ENCODE assay signal across 8 mouse cellular contexts in the genomic region with DNA sequence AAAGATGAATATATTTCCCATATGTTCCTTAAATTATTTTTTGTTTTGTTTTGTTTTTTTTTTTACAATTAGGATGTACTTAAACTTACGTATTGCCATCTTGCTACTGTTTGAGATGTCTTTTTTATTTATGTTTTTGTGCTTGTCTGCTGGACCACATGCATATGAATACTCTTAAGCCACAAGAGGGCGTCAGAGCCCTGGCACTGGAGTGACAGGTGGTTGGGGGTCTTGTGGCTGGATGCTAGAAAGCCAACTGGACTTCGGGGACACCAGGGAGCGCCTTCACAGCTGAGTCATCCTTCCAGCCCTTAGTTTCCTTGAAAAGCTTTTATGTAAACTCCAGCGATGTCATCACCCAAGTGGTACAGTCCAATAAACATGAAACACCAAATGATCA. TPM values are rescaled to one million over a fixed set of nuclear protein-coding genes. Genes with fewer than 3 reads are reported as not detected.
DNase-seq lines count a peak whose midpoint lies in the region; ATAC-seq and TF ChIP-seq lines count a peak whose summit lies in the region.

No protein-coding gene starts in this region.

- H3K79me2 ChIP-seq in heart, adult 2 months (replicated peaks; ENCODE audit: control insufficient read depth, insufficient read depth, low read length), result peaks cover 2% of the 10 kb centered on the region; the same call in 1 of the 2 replicates
- H3K79me2 ChIP-seq in myocyte (ENCODE audit: control insufficient read depth, insufficient read depth), result peaks cover 15% of the 10 kb centered on the region

- H3K27me3 ChIP-seq in heart, adult 2 months (ENCODE audit: control insufficient read depth, insufficient read depth, low read length), result no peaks in the 10 kb centered on the region
- no peaks in the 10 kb centered on the region for H3K27me3 ChIP-seq in midbrain, embryonic 10.5 days (ENCODE audit: low read depth, poor library complexity, severe bottlenecking)
- H3K27me3 ChIP-seq in midbrain, embryonic 13.5 days, result no peaks in the 10 kb centered on the region
- no peaks in the 10 kb centered on the region for H3K27me3 ChIP-seq in myocyte (ENCODE audit: control insufficient read depth, insufficient read depth, insufficient read length)

- H3K9ac ChIP-seq in heart, adult 2 months (ENCODE audit: low read depth, low read length), result no peak overlapping the region
- no peak overlapping the region for H3K9ac ChIP-seq in midbrain, embryonic 13.5 days (replicated peaks)

- intact Hi-C loops in heart, adult 2 months (cut with DNase I), result no loop called here
- intact Hi-C loops in heart, postnatal 36 days (cut with DNase I), result no loop called here

- no peak for ATAC-seq in midbrain, embryonic 13.5 days
- ATAC-seq in activated CD4-positive, CD25-positive, alpha-beta regulatory T cell, adult 4 months, result no peak

- H3K4me2 ChIP-seq in midbrain, embryonic 13.5 days (replicated peaks), result no peak overlapping the region
- H3K4me2 ChIP-seq in myocyte (ENCODE audit: low read depth), result no peak overlapping the region

- H3K27ac ChIP-seq in heart, adult 2 months, result no peak overlapping the region
- H3K27ac ChIP-seq in midbrain, embryonic 10.5 days (replicated peaks), result no peak overlapping the region
- H3K27ac ChIP-seq in midbrain, embryonic 13.5 days, result no peak overlapping the region

- no peak for TF ChIP-seq EP300 in heart, adult 2 months (IDR thresholded peaks at IDR 0.05; ENCODE audit: insufficient read depth, low read depth, low read length)

- H3K9me3 ChIP-seq in midbrain, embryonic 10.5 days (replicated peaks), result no peaks in the 10 kb centered on the region
- no peaks in the 10 kb centered on the region for H3K9me3 ChIP-seq in midbrain, embryonic 13.5 days

- TF ChIP-seq POLR2A in heart, adult 2 months (IDR thresholded peaks at IDR 0.05; ENCODE audit: insufficient read depth, low read depth, low read length), result no peak
- no peak for TF ChIP-seq POLR2A in myocyte (IDR thresholded peaks at IDR 0.05; ENCODE audit: insufficient read length, low read depth)

- no peak overlapping the region for H3K4me3 ChIP-seq in heart, adult 2 months
- H3K4me3 ChIP-seq in midbrain, embryonic 10.5 days, result no peak overlapping the region
- H3K4me3 ChIP-seq in midbrain, embryonic 13.5 days (replicated peaks), result no peak overlapping the region
- no peak overlapping the region for H3K4me3 ChIP-seq in myocyte

- WGBS in heart, adult 2 months, result 63% methylated on average over 5 of the region's 5 CpGs
- 53% methylated on average over 5 of the region's 5 CpGs for WGBS in midbrain, embryonic 10.5 days
- WGBS in midbrain, embryonic 13.5 days, result 57% methylated on average over 5 of the region's 5 CpGs

- H3K36me3 ChIP-seq in heart, adult 2 months (ENCODE audit: control insufficient read depth, insufficient read depth, low read length), result peaks cover 5% of the 10 kb centered on the region
- peaks cover 65% of the 10 kb centered on the region for H3K36me3 ChIP-seq in midbrain, embryonic 10.5 days
- H3K36me3 ChIP-seq in midbrain, embryonic 13.5 days, result peaks cover 46% of the 10 kb centered on the region
- H3K36me3 ChIP-seq in myocyte (ENCODE audit: control insufficient read depth, insufficient read depth), result peaks cover 78% of the 10 kb centered on the region

- no peak overlapping the region for H3ac ChIP-seq in myocyte (ENCODE audit: control insufficient read depth, insufficient read length)

- TF ChIP-seq CTCF in heart, adult 2 months (IDR thresholded peaks at IDR 0.05), result peak; percentile 54

- no peak for DNase-seq in heart, adult 2 months
- DNase-seq in heart, postnatal 36 days, result no peak
- DNase-seq in midbrain, embryonic 10.5 days (ENCODE audit: low spot score), result peak; percentile 20
- peak; percentile 26 for DNase-seq in ZHBTc4 (ENCODE audit: low read depth, low spot score)
- DNase-seq in spleen, adult 18-20 months, result no peak

- H3K4me1 ChIP-seq in heart, adult 2 months (ENCODE audit: control insufficient read depth, insufficient read depth, low read length), result 0 out of 2 replicates have a peak, but pooled peaks cover 2% of the 10 kb centered on the region
- H3K4me1 ChIP-seq in midbrain, embryonic 10.5 days, result peaks cover 15% of the 10 kb centered on the region
- H3K4me1 ChIP-seq in midbrain, embryonic 13.5 days (replicated peaks), result no peaks in the 10 kb centered on the region

TF ChIP-seq in myocyte, 11 proteins besides CTCF, POLR2A, EP300 and RAD21:
- TF ChIP-seq MYOG (IDR thresholded peaks at IDR 0.05; ENCODE audit: control insufficient read depth in 1 of 3, insufficient read depth in 1 of 3, insufficient read length in 2 of 3, low read depth in 2 of 3) (peak in 2 of 3 experiments; percentile 31 to 74), MYOD1 (IDR thresholded peaks at IDR 0.05; ENCODE audit: control insufficient read depth in 1 of 3, insufficient read length in 2 of 3, low read depth in 2 of 3) (peak in 2 of 3 experiments; percentile 78), TCF12 (IDR thresholded peaks at IDR 0.05; ENCODE audit: insufficient read depth, poor library complexity, severe bottlenecking) (no peak), CEBPB (IDR thresholded peaks at IDR 0.05; ENCODE audit: insufficient read depth, poor library complexity, severe bottlenecking) (no peak), USF1 (IDR thresholded peaks at IDR 0.05; ENCODE audit: low read depth) (no peak), REST (IDR thresholded peaks at IDR 0.05; ENCODE audit: insufficient read depth, insufficient read length) (no peak), TCF3 (IDR thresholded peaks at IDR 0.05; ENCODE audit: insufficient read length, low read depth) (no peak)

RNA-seq across cellular contexts. Expression of gene Ccdc186, which starts 13.2 kb away (rescaled TPM):
- total RNA-seq in heart, adult 2 months (2021), result 10 to 100 TPM; 24.9 to 28.6 TPM
- polyA plus RNA-seq in heart, adult 2 months (2012; rRNA removed), result 5.0 and 7.9 TPM in 2 replicates
- 10 to 100 TPM; 26.8 to 28.8 TPM for total RNA-seq in heart, postnatal 36 days (2021)
- polyA plus RNA-seq in midbrain, embryonic 10.5 days (2016; fragmentation: Nextera tagmentation; extraction: Ambion mirVana), result 15.4 and 17.6 TPM in 2 replicates
- 28.8 and 29.1 TPM in 2 replicates for polyA plus RNA-seq in midbrain, embryonic 13.5 days (2015; fragmentation: Nextera tagmentation; extraction: Ambion mirVana)
- polyA plus RNA-seq in myocyte (2012; fragmentation: generic; extraction: Trizol), result 5.5 TPM
- polyA plus RNA-seq in activated CD4-positive, CD25-positive, alpha-beta regulatory T cell, adult 4 months (2017; shearing (Covaris generic)), result 10 to 100 TPM in 1 of 2 experiments, 1 to 10 TPM in 1; 9.0 to 10.4 TPM

RNA-seq across cellular contexts. Expression of gene Tdrd1, which starts 17.2 kb away (rescaled TPM):
- total RNA-seq in heart, adult 2 months (2021), result not detected
- 0.02 and 0.06 TPM in 2 replicates for polyA plus RNA-seq in heart, adult 2 months (2012; rRNA removed)
- total RNA-seq in heart, postnatal 36 days (2021), result not detected
- 0.32 TPM in 2 replicates for polyA plus RNA-seq in midbrain, embryonic 10.5 days (2016; fragmentation: Nextera tagmentation; extraction: Ambion mirVana)
- 0.42 and 0.62 TPM in 2 replicates for polyA plus RNA-seq in midbrain, embryonic 13.5 days (2015; fragmentation: Nextera tagmentation; extraction: Ambion mirVana)
- polyA plus RNA-seq in myocyte (2012; fragmentation: generic; extraction: Trizol), result not detected
- polyA plus RNA-seq in activated CD4-positive, CD25-positive, alpha-beta regulatory T cell, adult 4 months (2017; shearing (Covaris generic)), result not detected

Comparison
In these comparisons a context has a peak if more than half of its experiments do, and no peak if none do; other contexts are left out.
1. DNase-seq: peak in midbrain, embryonic 10.5 days (single experiment) and ZHBTc4 (single experiment); none in heart, adult 2 months (0 of 2), heart, postnatal 36 days (0 of 2) and spleen, adult 18-20 months (0 of 2).